Mouse (Mus musculus) central nervous system, embryonic 11.5 days (tissue): Measurements from ENCODE around the gene Nme8. TPM values are rescaled to one million over a fixed set of nuclear protein-coding genes. Genes with fewer than 3 reads are reported as not detected.

Experiments
- polyA plus RNA-seq: library from polyadenylated mRNA; depleted of rRNA; stranded (reverse); fragments of >200 nt; gene quantifications from 2 replicates; pipeline ENCODE4 v1.2.3, GENCODE M21; 2012; rRNA removed

Nme8 gene
- polyA plus RNA-seq = not detected in 2 replicates

GRCm38 (mm10) chr13:19697790-19698189 is at the start of gene Nme8:
TSS of gene Nme8 (minus strand) at chr13:19697794.

GRCm38 (mm10) chr13:19622573-19623227 is 74.9 kb downstream of the Nme8 start, which contains the start of gene Sfrp4:
TSS of gene Sfrp4 (plus strand) at chr13:19623104.

GRCm38 (mm10) chr13:19619216-19619927 is 78.2 kb downstream of the Nme8 start, which contains the start of gene Epdr1:
TSS of gene Epdr1 (minus strand) at chr13:19619927.

Other genes with a start within 250 kb of the Nme8 start
- 12.4 and 21.4 TPM in 2 replicates for gene Epdr1, start 77.9 kb downstream of the Nme8 start, polyA plus RNA-seq
- gene Sfrp4, start 74.7 kb downstream of the Nme8 start, polyA plus RNA-seq = 1.5 and 2.0 TPM in 2 replicates
- 0.08 and 0.15 TPM in 2 replicates for gene Gpr141, start 126.5 kb upstream of the Nme8 start, polyA plus RNA-seq